Mouse (Mus musculus) ES-Bruce4 (cell line): ENCODE data around the gene Szrd1.

Experiments used
- CTCF ChIP-seq: IDR thresholded peaks from one replicate; pipeline ENCODE4 v1.8.1; 2011; ENCODE audit warnings: low read depth, low read length
- EP300 ChIP-seq: IDR thresholded peaks from 2 replicates; pipeline ENCODE4 v1.6.1; 2011; ENCODE audit warnings: low read depth, low read length; ENCODE audit not compliant: insufficient read depth
- POLR2A ChIP-seq: IDR thresholded peaks from one replicate; pipeline ENCODE4 v1.8.1; 2011; ENCODE audit warnings: low read length; ENCODE audit not compliant: insufficient read depth

DNA sequence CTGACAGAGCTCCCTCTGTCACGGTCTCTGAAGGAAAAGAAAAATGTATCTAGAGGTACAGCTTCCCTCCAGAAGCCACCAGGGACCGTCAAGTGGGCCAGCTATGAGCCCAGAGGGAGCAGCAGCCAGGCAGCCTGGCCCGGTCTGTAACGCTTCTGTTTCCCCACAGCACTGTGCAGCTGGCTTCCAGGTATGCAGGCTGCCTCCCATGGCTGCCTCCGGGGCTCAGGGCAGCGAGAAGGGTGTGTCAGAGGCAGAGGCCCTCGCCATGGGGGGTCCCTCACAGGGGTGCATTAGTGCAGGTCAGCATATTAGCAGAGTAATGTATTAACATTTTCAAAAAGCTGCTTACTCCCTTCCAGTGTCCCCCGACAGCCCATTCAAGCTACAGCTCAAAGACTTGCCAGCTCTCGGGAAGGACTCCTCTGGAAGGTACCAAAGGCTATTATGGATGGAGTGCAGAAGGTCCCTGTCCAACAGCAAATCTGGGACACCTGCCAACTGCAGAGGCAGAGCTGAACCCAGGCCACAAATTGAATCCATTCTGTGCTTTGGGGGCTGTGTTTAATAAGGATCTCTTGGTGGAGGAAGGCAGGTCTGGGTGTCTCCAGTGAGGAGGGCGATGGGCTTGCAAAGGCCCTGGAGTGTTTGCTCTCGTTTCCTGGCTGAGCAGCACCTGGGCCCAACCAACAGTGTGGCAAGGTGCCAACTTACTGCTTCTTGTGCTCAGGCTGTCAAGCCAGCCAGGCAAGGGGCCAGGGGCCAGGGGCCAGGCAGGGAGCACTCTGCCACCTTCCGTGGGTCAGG is 72.7 kb downstream of the Szrd1 start:
- TF ChIP-seq POLR2A (no peak), CTCF (no peak), EP300 (no peak)
